Mouse (Mus musculus) hindbrain, postnatal 0 days (tissue): ENCODE results near the gene Tctex1d4. TPM values are rescaled to one million over a fixed set of nuclear protein-coding genes. Genes with fewer than 3 reads are reported as not detected.

ENCODE experiments used
- ATAC-seq: fragments of 200-750 bp; cut with Nextera tagmentation; 2 replicates; pipeline ENCODE4 v1.8.0; 2017; ENCODE audit warnings: mild to moderate bottlenecking, moderate TSS enrichment, moderate library complexity
- DNase-seq: peaks from one replicate; pipeline ENCODE4 v3.0.0-alpha.2; 2015; ENCODE audit warnings: low spot score
- H3K27ac ChIP-seq: fragments of 300-500 bp; sonication (generic); 2 replicates; pipeline ENCODE4 v1.5.1; 2014; ENCODE audit warnings: mild to moderate bottlenecking
- H3K27me3 ChIP-seq: fragments of 300-500 bp; sonication (generic); 2 replicates; pipeline ENCODE4 v1.6.1; 2014; ENCODE audit warnings: low read length, mixed read lengths; ENCODE audit not compliant: insufficient read depth
- H3K36me3 ChIP-seq: fragments of 300-500 bp; sonication (generic); 2 replicates; pipeline ENCODE4 v1.6.1; 2014; ENCODE audit warnings: low read length, mixed read lengths; ENCODE audit not compliant: insufficient read depth
- H3K4me1 ChIP-seq: fragments of 300-500 bp; sonication (generic); 2 replicates; pipeline ENCODE4 v1.6.1; 2014; ENCODE audit warnings: antibody characterized with exemption, low read length, mixed read lengths; ENCODE audit not compliant: insufficient read depth
- H3K4me2 ChIP-seq: fragments of 300-500 bp; sonication (generic); 2 replicates; pipeline ENCODE4 v1.6.1; 2014; ENCODE audit warnings: low read depth, mild to moderate bottlenecking, low read length, moderate library complexity, mixed read lengths
- H3K4me3 ChIP-seq: fragments of 300-500 bp; sonication (generic); 2 replicates; pipeline ENCODE4 v1.5.1; 2014; ENCODE audit warnings: low read length
- H3K9ac ChIP-seq: fragments of 300-500 bp; sonication (generic); replicated peaks from 2 replicates; pipeline ENCODE4 v1.6.1; 2014; ENCODE audit warnings: mild to moderate bottlenecking, low read length, moderate library complexity, mixed read lengths
- H3K9me3 ChIP-seq: fragments of 300-500 bp; sonication (generic); 2 replicates; pipeline ENCODE4 v1.6.1; 2016; ENCODE audit warnings: low read length, mixed read lengths
- CTCF ChIP-seq: IDR thresholded peaks from 2 replicates; pipeline ENCODE4 v1.5.1; 2016; ENCODE audit warnings: antibody characterized with exemption, control low read depth, low read depth
- WGBS: fragments of 180-500 bp; shearing (Covaris S2); extraction: QIAGEN DNeasy Blood & Tissue Kit; methylation state at CpG from one replicate; pipeline ENCODE4 v1.1.7; 2014; 5-methylcytosine and 5-hydroxymethylcytosine counted together
- polyA plus RNA-seq: library from polyadenylated mRNA; unstranded; fragments of >200 nt; fragmentation: Nextera tagmentation; extraction: Ambion mirVana; gene quantifications from 2 replicates; pipeline ENCODE4 v1.2.1, GENCODE M21; 2015
- total RNA-seq: library from RNA; depleted of rRNA; stranded (reverse); fragments of >200 nt; gene quantifications from 2 replicates; pipeline ENCODE4 v1.2.3, GENCODE M21; 2014

Tctex1d4 gene
- total and polyA plus RNA-seq, 2 experiments from 2014 or later = 2.8 to 5.8 TPM

DNA sequence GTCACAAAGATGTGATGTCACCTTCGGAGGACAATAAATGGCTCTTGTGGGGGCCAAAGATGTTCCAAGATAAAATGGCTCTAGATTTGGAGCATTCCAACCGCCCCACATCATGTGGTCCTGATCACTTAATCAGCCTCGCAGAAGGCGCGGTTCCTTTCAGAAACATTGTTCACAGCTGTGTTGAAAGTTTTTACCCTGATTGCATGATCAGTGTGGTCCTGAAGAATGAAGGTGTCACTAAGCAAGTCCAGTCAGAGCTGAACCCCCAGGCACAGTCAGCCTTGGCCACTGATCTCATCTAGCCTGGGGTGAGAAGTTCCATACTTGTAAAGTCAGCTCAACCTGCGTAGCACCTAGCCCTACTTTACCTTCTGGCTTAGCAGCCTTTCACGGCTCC, 8.7 kb upstream of the Tctex1d4 start:
- Histone ChIP-seq H3K4me2 (no peak overlapping the region), H3K36me3 (peaks cover 6% of the 10 kb centered on the region; the same call in 1 of the 2 replicates), H3K4me1 (no peaks in the 10 kb centered on the region), H3K9me3 (no peaks in the 10 kb centered on the region), H3K27me3 (no peaks in the 10 kb centered on the region), H3K9ac (no peak overlapping the region), H3K27ac (no peak overlapping the region), H3K4me3 (no peak overlapping the region)
- no peak for DNase-seq
- 93% methylated on average over 7 of the region's 7 CpGs for WGBS
- no peak for ATAC-seq
- no peak for TF ChIP-seq CTCF

DNA sequence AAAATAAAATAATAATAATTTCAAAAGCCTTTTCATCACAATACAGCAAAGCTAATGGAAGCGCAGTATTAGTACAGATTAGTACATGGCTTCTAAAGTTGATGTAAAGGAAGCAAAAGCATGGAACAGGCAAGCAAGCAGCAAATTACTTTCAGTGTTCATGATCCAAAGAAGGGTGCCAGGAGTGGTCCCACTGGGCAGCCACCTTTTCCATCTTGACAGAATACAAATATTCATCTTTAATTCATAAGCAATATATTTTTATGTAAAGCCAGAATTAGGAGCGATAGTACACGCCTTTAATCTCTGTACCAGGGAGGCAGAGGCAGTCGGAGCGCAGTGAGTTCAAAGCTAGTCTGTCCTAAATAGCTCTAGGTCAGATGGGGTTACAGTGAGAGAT, 7.0 kb upstream of the Tctex1d4 start:
- DNase-seq (no peak), ATAC-seq (no peak)
- WGBS = 80% methylated on average over 5 of the region's 5 CpGs

DNA sequence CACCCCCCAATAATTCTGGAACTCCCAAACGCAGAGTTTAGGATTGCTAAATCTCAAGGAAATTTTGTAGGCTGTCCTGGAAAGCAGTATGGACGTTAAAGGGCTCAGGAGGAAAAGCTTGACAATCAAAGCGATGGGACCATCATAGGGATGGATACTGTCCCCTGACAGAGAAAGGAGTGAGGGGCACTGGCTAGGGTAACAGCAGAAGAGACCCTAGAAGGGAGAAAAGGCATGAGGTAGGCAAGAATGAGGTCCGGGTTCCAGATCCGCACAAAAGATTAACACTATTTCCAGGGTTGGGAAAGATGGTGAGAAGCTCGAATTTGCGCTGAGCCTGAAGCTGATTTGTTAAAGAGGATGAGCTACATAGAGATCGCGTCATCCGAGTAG, 6.5 kb upstream of the Tctex1d4 start:
- Histone ChIP-seq H3K9ac (peak overlapping the region; percentile 69), H3K4me1 (peaks cover 2% of the 10 kb centered on the region), H3K27ac (peak overlapping the region; percentile 92), H3K4me3 (peak overlapping the region; percentile 61), H3K27me3 (no peaks in the 10 kb centered on the region), H3K9me3 (no peaks in the 10 kb centered on the region), H3K4me2 (peak overlapping the region; percentile 98), H3K36me3 (peaks cover 1% of the 10 kb centered on the region; the same call in 1 of the 2 replicates)
- ATAC-seq (no peak), DNase-seq (no peak)
- no peak for TF ChIP-seq CTCF
- WGBS = 4% methylated on average over 10 of the region's 10 CpGs

More for the DNA sequence above, 7.0 kb upstream of the Tctex1d4 start:
- Histone ChIP-seq H3K9me3 (no peaks in the 10 kb centered on the region), H3K4me2 (peak overlapping the region; percentile 98), H3K36me3 (peaks cover 5% of the 10 kb centered on the region; the same call in 1 of the 2 replicates), H3K27ac (peak overlapping the region; percentile 92), H3K9ac (peak overlapping the region; percentile 69), H3K27me3 (no peaks in the 10 kb centered on the region), H3K4me1 (no peaks in the 10 kb centered on the region), H3K4me3 (peak overlapping the region; percentile 61)
- TF ChIP-seq CTCF = no peak

GRCm38 (mm10) chr4:117120445-117121414, 5.9 kb upstream of the Tctex1d4 start:
- Histone ChIP-seq H3K4me2 (peak overlapping the region; percentile 98), H3K27me3 (no peaks in the 10 kb centered on the region), H3K4me1 (peaks cover 7% of the 10 kb centered on the region), H3K27ac (peak overlapping the region; percentile 92), H3K9ac (peak overlapping the region; percentile 69), H3K9me3 (no peaks in the 10 kb centered on the region), H3K36me3 (no peaks in the 10 kb centered on the region), H3K4me3 (peak overlapping the region; percentile 61)
- under 1% methylated on average over 69 of the region's 69 CpGs for WGBS
- DNase-seq (peak; percentile 97), ATAC-seq (peak; percentile 96)
- TF ChIP-seq CTCF = peak; percentile 91

- Histone ChIP-seq H3K4me2 (no peak overlapping the region), H3K36me3 (0 out of 2 replicates have a peak, but pooled peaks cover 3% of the 10 kb centered on the region), H3K27me3 (no peaks in the 10 kb centered on the region), H3K27ac (no peak overlapping the region), H3K4me3 (no peak overlapping the region), H3K9ac (no peak overlapping the region), H3K9me3 (no peaks in the 10 kb centered on the region), H3K4me1 (peaks cover 7% of the 10 kb centered on the region)
- ATAC-seq = no peak
- no peak for DNase-seq
- 86% methylated on average over 4 of the region's 4 CpGs for WGBS
- no peak for TF ChIP-seq CTCF
Observed at GRCm38 (mm10) chr4:117122209-117122608, 4.4 kb upstream of the Tctex1d4 start.

DNA sequence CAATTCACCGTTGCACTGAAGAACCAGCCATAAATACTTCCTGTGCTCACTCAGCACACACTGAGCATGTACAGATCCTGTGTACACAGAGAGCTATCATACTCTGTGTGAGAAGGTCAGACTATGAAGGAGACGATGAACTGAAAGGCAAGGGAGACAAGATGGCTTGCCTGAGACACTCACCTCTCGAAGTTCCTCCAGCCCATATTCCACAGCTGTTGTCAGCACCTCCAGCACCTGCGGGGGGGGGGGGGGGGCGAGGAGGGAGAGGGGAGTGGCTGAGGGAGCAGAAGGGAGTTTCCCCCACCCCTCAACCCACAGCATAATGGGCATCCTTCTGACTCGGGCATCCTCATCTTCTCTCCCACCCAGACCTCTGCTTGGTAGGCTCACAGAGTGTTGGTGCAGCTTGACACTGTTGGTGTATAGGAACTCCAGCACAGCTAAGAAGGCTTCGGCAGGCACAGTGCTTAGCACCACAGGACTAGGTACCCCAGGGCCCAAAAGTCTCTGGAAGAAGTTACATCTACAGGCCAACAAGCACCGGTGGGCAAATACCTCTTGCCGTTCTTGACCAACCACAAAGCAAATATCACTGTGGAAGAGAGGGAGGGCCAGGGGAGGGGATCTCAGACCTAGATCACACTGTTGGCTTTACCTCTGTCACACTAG, 2.9 kb upstream of the Tctex1d4 start:
- H3K4me3 ChIP-seq = no peak overlapping the region
- H3K27me3 ChIP-seq = no peaks in the 10 kb centered on the region
- H3K36me3 ChIP-seq = peaks cover 15% of the 10 kb centered on the region
- WGBS = 91% methylated on average over 7 of the region's 9 CpGs
- H3K9ac ChIP-seq = no peak overlapping the region
- H3K4me1 ChIP-seq = peaks cover 7% of the 10 kb centered on the region
- DNase-seq (no peak), ATAC-seq (no peak)
- no peak overlapping the region for H3K27ac ChIP-seq
- H3K9me3 ChIP-seq = no peaks in the 10 kb centered on the region
- no peak for TF ChIP-seq CTCF
- H3K4me2 ChIP-seq = no peak overlapping the region
